Mouse (Mus musculus): ENCODE measurements at regions not wholly inside any gene's neighbourhood (a gene's known extent, or its start where the extent isn't known, plus 50 kb on each side); places are given as distances from the start of the nearest gene placed in this dataset.

GRCm38 (mm10) chr7:110705311-110706000, 62.5 kb upstream of the Ampd3 start:
- H3K4me3 ChIP-seq: no peak overlapping the region
- no peak overlapping the region for H3K4me2 ChIP-seq
- peaks cover 15% of the 10 kb centered on the region for H3K4me1 ChIP-seq
- H3K27me3 ChIP-seq: peaks cover 20% of the 10 kb centered on the region
- no peaks in the 10 kb centered on the region for H3K9me3 ChIP-seq
- no peak overlapping the region for H3K9ac ChIP-seq
- no peaks in the 10 kb centered on the region for H3K36me3 ChIP-seq
- no peak for ATAC-seq (ENCODE audit: insufficient number of reproducible peaks, insufficient read depth, low FRiP score, low TSS enrichment, low read depth)
- 75% methylated on average over 6 of the region's 6 CpGs for WGBS
- no peak overlapping the region for H3K27ac ChIP-seq

- ATAC-seq (ENCODE audit: insufficient number of reproducible peaks, insufficient read depth, low FRiP score, low TSS enrichment, low read depth): no peak
- no peak overlapping the region for H3K27ac ChIP-seq
- peaks cover 20% of the 10 kb centered on the region for H3K27me3 ChIP-seq
- H3K9ac ChIP-seq: no peak overlapping the region
- 80% methylated on average over 10 of the region's 10 CpGs for WGBS
- no peak overlapping the region for H3K4me3 ChIP-seq
- no peaks in the 10 kb centered on the region for H3K9me3 ChIP-seq
- no peaks in the 10 kb centered on the region for H3K36me3 ChIP-seq
- peaks cover 15% of the 10 kb centered on the region for H3K4me1 ChIP-seq
- H3K4me2 ChIP-seq: no peak overlapping the region
Measured at GRCm38 (mm10) chr7:110706001-110706695, 61.9 kb upstream of the Ampd3 start.

- Histone ChIP-seq H3K4me3 (no peak overlapping the region), H3K4me2 (no peak overlapping the region), H3K9ac (no peak overlapping the region), H3K4me1 (peaks cover 15% of the 10 kb centered on the region), H3K27ac (no peak overlapping the region), H3K9me3 (no peaks in the 10 kb centered on the region), H3K27me3 (peaks cover 20% of the 10 kb centered on the region), H3K36me3 (no peaks in the 10 kb centered on the region)
- 30% methylated on average over 10 of the region's 10 CpGs for WGBS
- ATAC-seq (ENCODE audit: insufficient number of reproducible peaks, insufficient read depth, low FRiP score, low TSS enrichment, low read depth): no peak
Measured at GRCm38 (mm10) chr7:110706696-110707087, 61.3 kb upstream of the Ampd3 start.

GRCm38 (mm10) chr7:110708116-110708515, 59.9 kb upstream of the Ampd3 start:
- no peak for ATAC-seq (ENCODE audit: insufficient number of reproducible peaks, insufficient read depth, low FRiP score, low TSS enrichment, low read depth)
- Histone ChIP-seq H3K4me1 (peaks cover 15% of the 10 kb centered on the region), H3K27me3 (peaks cover 20% of the 10 kb centered on the region), H3K27ac (no peak overlapping the region), H3K36me3 (no peaks in the 10 kb centered on the region), H3K9me3 (no peaks in the 10 kb centered on the region), H3K4me3 (no peak overlapping the region), H3K9ac (no peak overlapping the region), H3K4me2 (no peak overlapping the region)
- 56% methylated on average over 9 of the region's 9 CpGs for WGBS

GRCm38 (mm10) chr7:110708781-110709180, 59.2 kb upstream of the Ampd3 start:
- H3K4me3 ChIP-seq: no peak overlapping the region
- H3K27me3 ChIP-seq: peaks cover 20% of the 10 kb centered on the region
- no peak for ATAC-seq (ENCODE audit: insufficient number of reproducible peaks, insufficient read depth, low FRiP score, low TSS enrichment, low read depth)
- no peak overlapping the region for H3K9ac ChIP-seq
- H3K36me3 ChIP-seq: no peaks in the 10 kb centered on the region
- 91% methylated on average over 3 of the region's 3 CpGs for whole genome bisulfite sequencing
- no peaks in the 10 kb centered on the region for H3K9me3 ChIP-seq
- H3K4me1 ChIP-seq: peaks cover 15% of the 10 kb centered on the region
- H3K27ac ChIP-seq: no peak overlapping the region
- no peak overlapping the region for H3K4me2 ChIP-seq

- Histone ChIP-seq H3K4me3 (no peak overlapping the region), H3K27ac (no peak overlapping the region), H3K4me2 (no peak overlapping the region), H3K27me3 (peaks cover 20% of the 10 kb centered on the region), H3K9ac (no peak overlapping the region), H3K9me3 (no peaks in the 10 kb centered on the region), H3K36me3 (no peaks in the 10 kb centered on the region), H3K4me1 (peaks cover 15% of the 10 kb centered on the region)
- no peak for ATAC-seq (ENCODE audit: insufficient number of reproducible peaks, insufficient read depth, low FRiP score, low TSS enrichment, low read depth)
- 71% methylated on average over 6 of the region's 6 CpGs for WGBS
Measured at GRCm38 (mm10) chr7:110709606-110710005, 58.4 kb upstream of the Ampd3 start.

GRCm38 (mm10) chr7:110710256-110710962, 57.6 kb upstream of the Ampd3 start:
- no peaks in the 10 kb centered on the region for H3K36me3 ChIP-seq
- no peaks in the 10 kb centered on the region for H3K9me3 ChIP-seq
- no peak for ATAC-seq (ENCODE audit: insufficient number of reproducible peaks, insufficient read depth, low FRiP score, low TSS enrichment, low read depth)
- WGBS: 85% methylated on average over 9 of the region's 9 CpGs
- H3K4me3 ChIP-seq: no peak overlapping the region
- H3K27me3 ChIP-seq: peaks cover 17% of the 10 kb centered on the region
- H3K4me2 ChIP-seq: no peak overlapping the region
- peaks cover 15% of the 10 kb centered on the region for H3K4me1 ChIP-seq
- H3K9ac ChIP-seq: no peak overlapping the region
- no peak overlapping the region for H3K27ac ChIP-seq

GRCm38 (mm10) chr7:110713661-110714060, 54.3 kb upstream of the Ampd3 start:
- Histone ChIP-seq H3K9me3 (no peaks in the 10 kb centered on the region), H3K27ac (no peak overlapping the region), H3K27me3 (no peaks in the 10 kb centered on the region; the same call in 1 of the 2 replicates), H3K4me3 (no peak overlapping the region), H3K4me1 (no peaks in the 10 kb centered on the region), H3K9ac (no peak overlapping the region), H3K4me2 (no peak overlapping the region), H3K36me3 (no peaks in the 10 kb centered on the region)
- no peak for ATAC-seq (ENCODE audit: insufficient number of reproducible peaks, insufficient read depth, low FRiP score, low TSS enrichment, low read depth)
- WGBS: 47% methylated on average over 3 of the region's 3 CpGs

GRCm38 (mm10) chr7:110715110-110715509, 52.9 kb upstream of the Ampd3 start:
- H3K36me3 ChIP-seq: no peaks in the 10 kb centered on the region
- no peak for ATAC-seq (ENCODE audit: insufficient number of reproducible peaks, insufficient read depth, low FRiP score, low TSS enrichment, low read depth)
- H3K27ac ChIP-seq: no peak overlapping the region
- no peaks in the 10 kb centered on the region; the same call in 1 of the 2 replicates for H3K27me3 ChIP-seq
- H3K9ac ChIP-seq: no peak overlapping the region
- 89% methylated on average over 3 of the region's 3 CpGs for WGBS
- H3K4me3 ChIP-seq: no peak overlapping the region
- H3K4me1 ChIP-seq: no peaks in the 10 kb centered on the region
- no peak overlapping the region for H3K4me2 ChIP-seq
- H3K9me3 ChIP-seq: no peaks in the 10 kb centered on the region

- Histone ChIP-seq H3K4me2 (no peak overlapping the region), H3K36me3 (no peaks in the 10 kb centered on the region), H3K27ac (no peak overlapping the region), H3K9me3 (no peaks in the 10 kb centered on the region), H3K4me1 (no peaks in the 10 kb centered on the region), H3K27me3 (no peaks in the 10 kb centered on the region), H3K4me3 (no peak overlapping the region), H3K9ac (no peak overlapping the region)
- 73% methylated on average over 6 of the region's 6 CpGs for WGBS
- ATAC-seq (ENCODE audit: insufficient number of reproducible peaks, insufficient read depth, low FRiP score, low TSS enrichment, low read depth): no peak
Measured at GRCm38 (mm10) chr7:110715545-110715944, 52.5 kb upstream of the Ampd3 start.

GRCm38 (mm10) chr7:110717104-110717503, 50.9 kb upstream of the Ampd3 start:
- ATAC-seq (ENCODE audit: insufficient number of reproducible peaks, insufficient read depth, low FRiP score, low TSS enrichment, low read depth): no peak
- 65% methylated on average over 6 of the region's 6 CpGs for WGBS
- no peaks in the 10 kb centered on the region for H3K9me3 ChIP-seq
- no peak overlapping the region for H3K4me2 ChIP-seq
- no peak overlapping the region for H3K27ac ChIP-seq
- no peak overlapping the region for H3K4me3 ChIP-seq
- H3K36me3 ChIP-seq: no peaks in the 10 kb centered on the region
- no peaks in the 10 kb centered on the region for H3K27me3 ChIP-seq
- no peak overlapping the region for H3K9ac ChIP-seq
- H3K4me1 ChIP-seq: no peaks in the 10 kb centered on the region

All from embryonic facial prominence, embryonic 13.5 days (tissue).